Mouse (Mus musculus) intestine, embryonic 15.5 days (tissue): ENCODE results near the gene Clec2g. TPM values are rescaled to one million over a fixed set of nuclear protein-coding genes. Genes with fewer than 3 reads are reported as not detected.
"Not testable (repeated sequence)": the region's sequence is repeated elsewhere in the genome, so short reads cannot be mapped to it uniquely, and the experiment has no call there.

ENCODE experiments used
- ATAC-seq: fragments of 200-750 bp; cut with Nextera tagmentation; 2 replicates; pipeline ENCODE4 v1.8.0; 2017; ENCODE audit warnings: moderate TSS enrichment, moderate library complexity
- H3K27ac ChIP-seq: fragments of 300-500 bp; sonication (generic); 2 replicates; pipeline ENCODE4 v1.5.1; 2015; ENCODE audit warnings: mild to moderate bottlenecking, inconsistent platforms
- H3K27me3 ChIP-seq: fragments of 300-500 bp; sonication (generic); replicated peaks from 2 replicates; pipeline ENCODE4 v1.6.1; 2015; ENCODE audit warnings: inconsistent platforms
- H3K36me3 ChIP-seq: fragments of 300-500 bp; sonication (generic); 2 replicates; pipeline ENCODE4 v1.6.1; 2015; ENCODE audit warnings: inconsistent platforms
- H3K4me1 ChIP-seq: fragments of 300-500 bp; sonication (generic); replicated peaks from 2 replicates; pipeline ENCODE4 v1.6.1; 2015; ENCODE audit warnings: inconsistent platforms
- H3K4me2 ChIP-seq: fragments of 300-500 bp; sonication (generic); replicated peaks from 2 replicates; pipeline ENCODE4 v1.6.1; 2015; ENCODE audit warnings: mild to moderate bottlenecking, inconsistent platforms
- H3K4me3 ChIP-seq: fragments of 300-500 bp; sonication (generic); replicated peaks from 2 replicates; pipeline ENCODE4 v1.5.1; 2015; ENCODE audit warnings: inconsistent platforms
- H3K9ac ChIP-seq: fragments of 300-500 bp; sonication (generic); 2 replicates; pipeline ENCODE4 v1.6.1; 2015; ENCODE audit warnings: inconsistent platforms
- H3K9me3 ChIP-seq: fragments of 300-500 bp; sonication (generic); 2 replicates; pipeline ENCODE4 v1.6.1; 2016; ENCODE audit warnings: inconsistent platforms
- WGBS: fragments of 180-500 bp; shearing (Covaris S2); methylation state at CpG from one replicate; pipeline ENCODE4 v1.1.7; 2015; 5-methylcytosine and 5-hydroxymethylcytosine counted together
- polyA plus RNA-seq: library from polyadenylated mRNA; unstranded; fragments of >200 nt; fragmentation: Nextera tagmentation; extraction: Ambion mirVana; gene quantifications from 2 replicates; pipeline ENCODE4 v1.2.1, GENCODE M21; 2015

The Clec2g gene
- polyA plus RNA-seq, 1 experiment from 2014 or later: not detected

DNA sequence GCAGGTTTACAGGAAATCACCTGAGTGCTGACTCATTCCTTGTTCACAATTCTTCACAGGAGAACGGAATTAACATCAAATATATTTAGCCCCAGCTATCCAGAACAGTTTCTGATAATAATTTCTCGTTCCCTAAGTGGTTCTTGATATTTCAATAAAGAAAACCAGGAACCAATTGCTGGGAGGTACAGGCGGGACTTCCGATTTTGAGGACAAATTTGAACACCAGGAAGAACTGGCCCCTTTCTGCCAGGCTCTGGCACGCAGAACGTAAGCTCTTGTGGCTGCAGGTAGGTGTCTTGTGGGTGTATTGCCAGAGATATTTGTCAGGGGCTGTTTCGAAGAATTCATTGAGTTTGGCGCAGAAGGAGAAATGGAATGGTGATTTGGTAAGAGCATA, 74.4 kb downstream of the Clec2g start:
- Histone ChIP-seq H3K27ac (no peak overlapping the region), H3K4me2 (no peak overlapping the region), H3K27me3 (no peaks in the 10 kb centered on the region), H3K36me3 (no peaks in the 10 kb centered on the region), H3K9me3 (no peaks in the 10 kb centered on the region), H3K9ac (no peak overlapping the region), H3K4me1 (no peaks in the 10 kb centered on the region), H3K4me3 (no peak overlapping the region)
- 90% methylated on average over 8 of the region's 8 CpGs for WGBS
- no peak for ATAC-seq

DNA sequence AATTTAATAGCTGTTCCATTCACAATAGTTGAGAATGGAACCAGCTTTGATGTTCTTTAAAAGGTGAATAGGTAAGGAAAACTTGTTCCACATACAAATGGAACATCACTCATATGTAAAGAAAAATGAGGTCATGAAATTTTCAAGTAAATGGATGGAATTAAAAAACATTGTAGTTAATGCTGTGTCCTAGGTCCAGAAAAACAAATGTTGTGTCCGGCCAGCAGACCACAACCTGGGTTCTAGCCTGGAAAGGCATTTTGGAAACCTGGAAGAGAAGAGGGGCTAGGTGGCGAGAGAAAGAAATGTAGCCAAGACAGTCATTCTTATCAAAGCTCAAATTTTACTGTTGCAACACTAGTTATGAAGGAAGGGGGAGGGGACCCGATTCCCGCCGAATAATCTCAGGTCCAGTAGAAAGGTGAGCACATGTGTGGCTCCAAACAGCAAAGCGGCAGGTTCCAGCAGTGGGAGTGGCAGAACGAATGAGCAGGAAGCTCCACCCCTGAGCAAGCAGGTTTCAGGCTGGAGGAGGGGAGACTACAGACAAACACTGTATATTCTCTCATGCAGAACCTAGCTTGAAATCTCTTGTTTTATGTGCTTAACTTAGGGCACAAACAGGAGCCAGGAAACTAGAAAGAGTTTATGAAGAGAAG, 75.8 kb downstream of the Clec2g start:
- H3K4me3 ChIP-seq, H3K4me1 ChIP-seq, H3K9me3 ChIP-seq, H3K4me2 ChIP-seq, H3K27me3 ChIP-seq, H3K9ac ChIP-seq, H3K27ac ChIP-seq, H3K36me3 ChIP-seq: not testable (repeated sequence)
- ATAC-seq: peak; percentile 53
- 71% methylated on average over 7 of the region's 7 CpGs for whole genome bisulfite sequencing

DNA sequence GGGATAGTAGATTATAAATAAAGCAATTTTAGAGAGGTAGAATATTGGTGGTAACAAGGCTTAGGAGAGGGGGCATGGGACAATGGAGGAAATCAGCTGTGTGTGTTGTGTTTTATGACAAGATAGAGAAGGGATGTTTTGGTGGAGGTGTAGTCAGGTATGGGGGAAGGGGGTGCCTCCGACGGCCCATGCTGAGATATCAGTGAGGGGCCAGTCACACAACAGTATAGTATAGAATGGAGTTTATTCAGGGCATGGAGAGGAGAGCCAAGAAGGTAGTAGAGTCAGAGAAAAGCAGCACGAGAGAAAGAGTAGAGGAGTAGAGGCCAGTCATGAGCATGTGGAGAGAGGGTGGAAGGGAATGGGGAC, 76.3 kb downstream of the Clec2g start:
- Histone ChIP-seq H3K9me3 (no peaks in the 10 kb centered on the region), H3K4me2 (no peak overlapping the region), H3K27me3 (no peaks in the 10 kb centered on the region), H3K9ac (no peak overlapping the region), H3K27ac (no peak overlapping the region), H3K36me3 (no peaks in the 10 kb centered on the region), H3K4me1 (no peaks in the 10 kb centered on the region), H3K4me3 (no peak overlapping the region)
- WGBS: 89% methylated on average over 3 of the region's 3 CpGs
- ATAC-seq: peak; percentile 49

DNA sequence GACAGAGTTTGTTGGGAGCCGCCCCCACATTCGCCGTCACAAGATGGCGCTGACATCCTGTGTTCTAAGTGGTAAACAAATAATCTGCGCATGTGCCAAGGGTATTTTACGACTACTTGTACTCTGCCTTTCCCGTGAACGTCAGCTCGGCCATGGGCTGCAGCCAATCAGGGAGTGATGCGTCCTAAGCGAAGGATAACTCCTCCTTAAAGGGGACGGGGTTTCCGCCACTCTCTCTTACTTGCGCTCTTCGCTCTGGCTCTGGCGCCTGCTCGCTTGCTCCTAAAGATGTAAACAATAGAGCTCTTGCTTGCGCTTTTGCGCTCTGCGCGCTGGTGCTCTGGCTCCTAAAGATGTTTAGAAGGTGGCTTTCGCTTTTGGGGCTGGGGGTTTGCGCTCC, 77.8 kb downstream of the Clec2g start:
- H3K4me1 ChIP-seq, H3K36me3 ChIP-seq, H3K4me3 ChIP-seq, H3K9me3 ChIP-seq, ATAC-seq, H3K4me2 ChIP-seq, H3K9ac ChIP-seq, H3K27ac ChIP-seq, H3K27me3 ChIP-seq: not testable (repeated sequence)
- WGBS: 92% methylated on average over 20 of the region's 23 CpGs

DNA sequence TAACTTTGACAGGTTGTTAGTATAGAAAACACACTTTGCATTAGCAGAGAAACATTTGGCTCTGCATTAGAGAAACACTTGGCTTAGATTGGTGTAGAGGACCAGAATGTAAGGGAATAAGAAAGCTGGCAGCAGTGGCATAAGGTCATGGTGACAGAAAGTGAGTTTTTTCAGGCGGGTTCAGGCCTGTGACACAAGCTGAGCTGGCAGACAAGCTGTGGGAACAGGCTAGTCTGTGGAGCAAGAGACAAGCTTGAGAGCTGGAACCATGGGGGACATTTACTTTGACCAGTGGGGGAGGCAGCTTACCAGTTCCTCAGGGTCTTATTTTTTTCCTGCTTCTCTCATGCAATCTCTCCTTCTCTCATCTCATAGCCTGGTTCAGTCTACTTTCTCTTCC, 78.8 kb downstream of the Clec2g start:
- Histone ChIP-seq H3K27me3 (no peaks in the 10 kb centered on the region), H3K4me1 (no peaks in the 10 kb centered on the region), H3K27ac (no peak overlapping the region), H3K9me3 (no peaks in the 10 kb centered on the region), H3K9ac (no peak overlapping the region), H3K4me2 (no peak overlapping the region), H3K4me3 (no peak overlapping the region), H3K36me3 (no peaks in the 10 kb centered on the region)
- 63% methylated on average over 1 of the region's 1 CpGs for WGBS
- ATAC-seq: no peak

DNA sequence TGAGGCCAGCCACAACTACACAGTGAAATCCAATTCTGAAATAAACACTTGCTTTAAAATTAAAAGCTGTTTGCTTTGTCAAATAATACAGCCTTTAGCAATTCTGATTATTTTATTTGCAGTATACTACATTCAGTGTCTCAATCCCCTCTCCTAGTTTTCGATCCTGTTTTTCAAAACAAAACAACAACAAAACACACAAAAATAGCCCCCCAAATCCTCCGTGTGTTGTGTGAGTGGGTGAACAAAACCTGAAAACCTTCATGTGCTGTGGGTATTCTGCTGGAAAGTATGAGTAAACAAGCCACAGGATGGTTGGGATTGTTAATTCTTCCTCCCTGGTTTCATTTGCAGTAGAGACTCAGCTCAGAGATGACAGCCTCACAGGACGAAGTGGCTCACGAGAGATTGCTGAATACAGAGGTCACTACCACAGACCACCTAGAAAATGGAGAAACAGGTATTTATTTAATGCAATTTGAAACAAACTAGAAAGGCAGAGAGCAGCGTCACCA, 79.6 kb downstream of the Clec2g start:
- ATAC-seq: no peak
- Histone ChIP-seq H3K4me3 (no peak overlapping the region), H3K9me3 (no peaks in the 10 kb centered on the region), H3K9ac (no peak overlapping the region), H3K27me3 (no peaks in the 10 kb centered on the region), H3K4me2 (no peak overlapping the region), H3K36me3 (no peaks in the 10 kb centered on the region), H3K4me1 (no peaks in the 10 kb centered on the region), H3K27ac (no peak overlapping the region)
- 65% methylated on average over 5 of the region's 5 CpGs for WGBS

DNA sequence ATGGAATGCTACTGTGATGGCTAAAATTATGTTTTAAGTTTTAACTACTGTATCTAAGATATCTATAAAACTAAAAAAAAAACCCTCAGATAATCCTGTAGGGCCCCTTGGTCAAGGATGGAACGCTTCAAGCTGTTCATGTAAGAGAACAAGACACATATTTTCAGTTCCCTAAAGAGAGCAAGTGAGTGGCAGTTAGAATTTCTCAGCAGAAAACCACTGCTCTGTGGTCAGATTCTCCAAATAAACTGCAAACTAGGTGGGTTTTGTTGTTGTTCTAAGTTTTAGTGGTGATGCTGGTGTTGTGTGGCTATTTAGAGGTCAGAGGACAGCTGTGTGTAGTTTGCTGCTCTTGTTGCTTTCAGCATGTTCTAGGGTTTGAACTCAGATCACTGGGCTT, 80.2 kb downstream of the Clec2g start:
- Histone ChIP-seq H3K4me2 (no peak overlapping the region), H3K4me1 (no peaks in the 10 kb centered on the region), H3K27ac (no peak overlapping the region), H3K27me3 (no peaks in the 10 kb centered on the region), H3K4me3 (no peak overlapping the region), H3K36me3 (no peaks in the 10 kb centered on the region), H3K9me3 (no peaks in the 10 kb centered on the region), H3K9ac (no peak overlapping the region)
- no peak for ATAC-seq
- WGBS: 70% methylated on average over 1 of the region's 1 CpGs

DNA sequence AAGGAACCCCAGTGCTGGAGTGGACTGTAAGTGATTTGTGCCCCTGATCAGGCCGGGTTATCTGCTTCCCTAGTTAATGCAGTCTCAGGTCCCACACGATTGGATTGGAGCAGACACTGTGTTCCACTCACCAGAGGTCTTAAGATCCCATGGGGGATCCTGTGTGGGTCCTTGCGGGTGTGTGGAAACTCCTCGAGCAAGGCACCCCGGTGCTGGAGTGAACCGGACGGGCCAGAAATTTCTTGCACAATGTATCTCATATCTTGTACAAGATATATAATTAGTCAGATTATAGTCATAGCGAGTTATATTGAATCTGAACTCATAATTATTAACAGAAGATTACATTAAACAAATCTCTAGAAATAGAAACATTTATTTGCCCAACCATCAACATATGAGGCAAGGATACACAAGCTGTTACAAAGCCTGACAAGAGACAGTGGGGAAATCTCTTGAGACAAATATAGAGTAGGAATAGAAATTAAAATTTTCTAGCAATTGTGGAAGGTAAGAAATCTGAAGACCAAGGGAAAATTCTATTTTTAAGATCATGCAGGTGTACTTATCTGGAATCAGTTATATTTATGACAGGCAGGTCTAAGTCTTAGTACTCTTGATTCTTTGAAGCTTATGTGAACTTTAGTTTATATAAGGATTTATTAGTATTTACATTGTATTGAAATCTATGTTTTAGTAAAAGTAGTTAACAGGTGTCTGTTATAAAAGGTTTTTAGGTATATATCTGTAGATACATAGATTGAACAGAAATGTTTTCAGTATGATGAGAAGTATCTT, 93.5 kb downstream of the Clec2g start:
- no peaks in the 10 kb centered on the region for H3K36me3 ChIP-seq
- no peaks in the 10 kb centered on the region for H3K9me3 ChIP-seq
- H3K9ac ChIP-seq: no peak overlapping the region
- no peaks in the 10 kb centered on the region for H3K27me3 ChIP-seq
- H3K4me2 ChIP-seq: no peak overlapping the region
- H3K27ac ChIP-seq: no peak overlapping the region
- WGBS: 73% methylated on average over 8 of the region's 8 CpGs
- no peaks in the 10 kb centered on the region for H3K4me1 ChIP-seq
- ATAC-seq: peak; percentile 71
- no peak overlapping the region for H3K4me3 ChIP-seq

DNA sequence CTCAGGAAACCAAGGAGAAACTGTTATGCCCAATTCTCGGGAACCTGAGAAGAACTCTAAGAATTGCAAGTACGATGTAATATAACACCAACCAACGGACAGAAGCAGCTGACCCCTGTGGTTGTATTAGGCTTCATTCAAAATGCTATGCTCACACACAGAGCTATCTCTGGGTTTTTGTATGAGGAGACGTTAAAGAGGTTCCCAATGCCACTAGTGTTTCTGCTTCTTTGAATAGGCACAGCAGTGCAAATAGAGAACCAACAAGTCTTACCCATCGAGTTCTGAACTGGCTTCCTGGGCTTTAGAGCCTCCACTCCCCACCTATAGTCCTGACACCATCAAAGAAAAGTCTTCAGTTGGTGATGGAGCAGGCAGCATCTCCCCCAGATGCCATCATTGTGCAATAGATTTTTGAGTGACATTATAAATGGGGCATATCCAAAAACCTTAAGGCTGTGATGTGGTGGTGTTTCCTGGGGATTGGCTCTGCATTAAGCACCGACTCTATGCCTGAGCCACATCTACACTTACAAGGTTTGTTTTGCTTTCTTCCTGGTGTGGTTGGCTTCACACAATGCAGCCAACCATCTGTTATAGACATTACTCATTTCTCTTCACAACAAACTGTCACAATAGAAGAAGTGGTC, 96.1 kb downstream of the Clec2g start:
- H3K4me2 ChIP-seq: no peak overlapping the region
- no peaks in the 10 kb centered on the region for H3K36me3 ChIP-seq
- H3K4me1 ChIP-seq: no peaks in the 10 kb centered on the region
- H3K9me3 ChIP-seq: no peaks in the 10 kb centered on the region
- ATAC-seq: no peak
- H3K9ac ChIP-seq: no peak overlapping the region
- WGBS: 59% methylated on average over 6 of the region's 6 CpGs
- no peak overlapping the region for H3K27ac ChIP-seq
- H3K4me3 ChIP-seq: no peak overlapping the region
- no peaks in the 10 kb centered on the region for H3K27me3 ChIP-seq

DNA sequence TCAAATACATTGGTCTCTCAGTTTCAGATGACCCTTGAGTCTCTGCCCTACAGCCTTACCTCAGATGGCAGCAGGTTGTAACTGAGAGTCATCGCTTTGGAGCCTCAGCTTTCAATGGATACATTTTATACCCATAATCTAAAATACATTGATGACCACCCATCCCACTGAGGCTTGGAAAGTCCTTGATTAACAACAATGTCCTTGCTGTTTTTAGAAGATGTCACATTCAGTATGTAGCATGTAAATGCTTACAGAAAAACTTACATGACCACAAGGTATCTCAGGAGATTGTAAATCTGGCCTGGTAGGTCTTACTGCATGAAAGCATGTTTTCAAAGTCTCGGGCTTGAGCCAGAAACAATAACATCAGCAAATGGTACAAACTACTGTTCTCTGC, 96.8 kb downstream of the Clec2g start:
- no peak overlapping the region for H3K27ac ChIP-seq
- no peaks in the 10 kb centered on the region for H3K27me3 ChIP-seq
- H3K36me3 ChIP-seq: no peaks in the 10 kb centered on the region
- H3K9me3 ChIP-seq: no peaks in the 10 kb centered on the region
- no peak for ATAC-seq
- H3K9ac ChIP-seq: no peak overlapping the region
- H3K4me1 ChIP-seq: no peaks in the 10 kb centered on the region
- H3K4me2 ChIP-seq: no peak overlapping the region
- no peak overlapping the region for H3K4me3 ChIP-seq
- 85% methylated on average over 2 of the region's 2 CpGs for WGBS

DNA sequence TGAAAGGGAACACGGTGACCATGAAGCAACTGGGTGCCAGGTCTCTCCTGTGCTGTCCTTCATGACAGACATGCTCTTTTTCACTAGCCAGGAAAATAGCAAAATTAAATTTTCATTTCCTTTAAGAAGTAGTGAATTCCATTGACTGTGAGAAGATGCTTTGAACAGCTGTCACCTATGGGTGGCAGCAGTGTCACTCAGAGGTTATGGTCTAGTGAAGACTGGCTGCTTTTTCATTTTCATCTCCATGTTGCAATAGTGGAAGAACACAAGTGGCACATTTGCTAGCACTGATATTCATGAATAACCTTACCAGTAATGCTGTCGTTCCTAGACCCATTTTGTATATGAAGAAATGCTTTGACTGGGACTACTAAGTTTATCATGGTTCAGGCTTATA, 99.2 kb downstream of the Clec2g start:
- Histone ChIP-seq H3K4me3 (no peak overlapping the region), H3K9me3 (no peaks in the 10 kb centered on the region), H3K4me2 (no peak overlapping the region), H3K9ac (no peak overlapping the region), H3K4me1 (no peaks in the 10 kb centered on the region), H3K27me3 (no peaks in the 10 kb centered on the region), H3K27ac (no peak overlapping the region), H3K36me3 (no peaks in the 10 kb centered on the region)
- 80% methylated on average over 2 of the region's 2 CpGs for WGBS
- 0 out of 2 replicates have a peak, but pooled peaks have one; percentile 25 for ATAC-seq
